Mouse (Mus musculus) ovary, adult 18-20 months (tissue): ENCODE data around the gene Ccr6.

Source experiments
- DNase-seq: peaks from one replicate; pipeline ENCODE4 v3.0.0; 2022; ENCODE audit warnings: low spot score, mixed read lengths

Gene Ccr6

DNA sequence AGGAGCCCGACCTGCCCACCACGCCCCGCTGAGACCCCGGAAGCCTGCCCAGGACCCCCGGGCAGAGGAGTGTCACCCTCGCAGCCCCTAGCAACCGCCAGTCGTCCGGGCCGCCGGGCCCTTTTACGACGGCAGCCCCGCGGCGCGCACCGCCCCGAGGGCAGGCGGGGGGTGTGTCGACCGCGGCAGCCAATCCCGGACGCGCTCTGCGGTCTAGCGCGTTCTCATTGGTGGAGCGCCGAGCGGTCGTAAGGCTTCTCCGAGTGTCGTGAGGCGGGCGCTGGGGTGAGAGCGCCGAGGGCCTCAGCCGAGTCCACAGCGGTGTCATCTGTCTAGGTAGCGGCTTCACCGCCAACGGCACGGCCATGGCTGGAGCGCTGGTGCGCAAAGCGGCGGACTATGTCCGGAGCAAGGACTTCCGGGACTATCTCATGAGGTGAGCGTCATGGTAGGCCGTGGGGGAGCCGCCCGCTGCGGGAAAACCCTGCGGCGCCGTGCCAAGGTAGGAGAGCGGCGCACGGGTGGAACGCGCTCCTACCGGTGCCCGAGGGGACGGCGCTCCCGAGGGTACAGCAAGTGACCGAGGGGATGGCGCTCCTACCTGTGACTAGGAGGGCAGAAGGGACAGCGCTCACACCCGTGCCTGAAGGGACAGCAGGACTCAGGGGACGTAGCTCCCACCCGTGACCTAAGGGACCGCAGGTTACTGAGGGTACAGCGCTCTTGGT is 47.8 kb downstream of the Ccr6 start:
- DNase-seq, result peak; percentile 94

DNA sequence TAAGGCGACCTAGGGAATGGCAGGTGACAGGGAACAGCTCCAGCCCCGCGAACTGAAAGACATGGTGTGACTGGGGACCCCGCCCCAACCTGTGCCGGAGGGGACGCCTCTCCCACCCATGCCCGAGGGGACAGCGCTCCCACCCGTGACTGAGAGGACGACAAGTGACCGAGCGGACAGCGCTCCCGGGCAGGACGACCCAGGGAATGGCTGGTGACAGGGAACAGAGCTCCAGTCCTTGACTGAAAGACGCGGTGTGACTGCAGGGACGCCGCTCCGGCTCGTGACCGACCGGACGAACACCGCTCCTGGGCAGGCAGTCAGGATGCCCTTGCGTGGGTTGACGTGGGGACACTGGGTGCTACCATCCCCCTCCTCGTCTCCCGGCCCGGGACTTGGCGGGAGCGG is 48.4 kb downstream of the Ccr6 start:
- DNase-seq, result peak; percentile 8

DNA sequence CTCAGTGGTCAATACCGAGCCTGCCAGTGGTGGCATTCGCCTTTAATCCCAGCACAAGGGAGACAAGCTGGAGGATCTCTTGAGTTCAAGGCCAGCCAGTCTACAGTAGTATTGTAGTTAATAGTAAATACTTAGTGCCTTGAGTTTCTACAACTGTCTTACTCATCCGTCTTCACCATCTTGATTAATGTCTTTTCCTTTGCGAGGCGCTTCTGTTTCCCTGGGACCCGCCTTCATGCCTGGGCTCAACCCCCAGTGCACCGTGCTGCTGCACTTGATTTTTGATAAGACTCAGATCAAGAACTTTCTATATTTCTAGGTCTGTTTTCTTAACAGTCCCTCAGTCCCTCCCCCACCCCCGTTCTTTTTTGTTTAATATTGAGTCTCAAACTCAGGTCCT is 49.2 kb downstream of the Ccr6 start:
- no peak for DNase-seq

DNA sequence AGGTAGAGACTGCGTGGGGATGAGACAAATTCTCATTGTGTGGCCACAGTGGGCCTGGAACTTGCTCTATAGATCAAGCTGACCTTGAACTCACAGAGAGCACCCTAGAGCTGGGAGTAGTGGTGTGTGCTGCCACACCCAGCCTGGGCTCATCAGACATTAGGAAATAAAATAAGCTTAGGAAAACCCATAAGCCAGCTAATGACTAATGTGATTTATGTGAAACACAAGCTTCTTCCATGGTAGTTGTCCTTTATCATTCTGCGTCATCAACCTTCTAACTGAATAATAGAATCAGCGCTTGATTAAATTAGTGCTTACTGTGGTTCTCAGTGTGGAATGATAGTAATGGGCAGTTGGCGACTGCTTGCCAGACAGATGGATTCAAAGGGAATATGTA is 51.1 kb downstream of the Ccr6 start:
- DNase-seq, result no peak

DNA sequence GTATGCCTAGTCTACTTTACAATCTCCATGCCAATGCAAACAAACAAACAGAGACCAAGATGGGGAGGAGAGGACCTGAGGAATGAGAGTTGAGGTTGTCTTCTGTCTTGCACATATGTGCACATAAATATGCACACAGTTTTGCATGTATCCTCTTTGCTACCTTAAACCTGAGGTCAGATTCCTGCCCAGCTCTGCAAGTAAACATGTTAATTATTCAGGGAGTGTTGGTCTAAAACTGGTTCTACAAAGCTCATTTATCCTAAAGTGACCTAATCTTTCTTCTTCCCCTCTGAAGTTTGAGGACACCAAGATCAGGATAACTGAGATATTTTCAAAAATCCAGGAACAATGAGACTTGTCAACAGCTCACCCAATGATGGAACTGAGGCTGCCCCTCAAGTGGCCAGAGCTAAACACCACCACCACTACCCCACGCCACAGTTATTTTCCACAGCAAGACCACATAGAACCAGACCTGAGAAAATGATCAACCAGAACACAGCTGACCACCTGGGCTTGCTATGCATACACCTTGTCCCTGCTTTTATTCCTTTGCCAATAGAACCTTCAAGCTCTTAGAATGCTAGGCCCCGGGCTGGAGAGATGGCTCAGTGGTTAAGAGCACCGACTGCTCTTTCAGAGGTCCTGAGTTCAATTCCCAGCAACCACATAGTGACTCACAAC is 54.3 kb downstream of the Ccr6 start:
- DNase-seq, result no peak

DNA sequence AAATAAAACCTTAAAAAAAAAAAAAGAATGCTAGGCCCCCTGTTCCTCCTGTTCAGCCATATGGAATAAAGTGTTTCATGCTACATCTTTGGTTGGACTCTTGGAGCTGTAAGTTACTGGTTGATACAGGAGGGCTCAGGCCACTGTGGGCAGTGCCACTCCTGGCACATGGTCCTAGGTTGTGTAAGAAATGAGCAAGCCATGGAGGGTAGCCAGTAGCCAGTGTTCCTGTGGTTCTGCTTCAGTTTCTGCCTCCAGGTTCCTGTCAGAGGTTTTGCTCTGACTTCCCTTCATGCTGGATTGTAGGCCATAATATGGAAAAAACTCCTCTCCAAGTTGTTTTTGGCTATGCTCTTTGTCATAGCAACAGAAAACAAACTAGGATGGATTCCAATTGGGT is 54.9 kb downstream of the Ccr6 start:
- no peak for DNase-seq

DNA sequence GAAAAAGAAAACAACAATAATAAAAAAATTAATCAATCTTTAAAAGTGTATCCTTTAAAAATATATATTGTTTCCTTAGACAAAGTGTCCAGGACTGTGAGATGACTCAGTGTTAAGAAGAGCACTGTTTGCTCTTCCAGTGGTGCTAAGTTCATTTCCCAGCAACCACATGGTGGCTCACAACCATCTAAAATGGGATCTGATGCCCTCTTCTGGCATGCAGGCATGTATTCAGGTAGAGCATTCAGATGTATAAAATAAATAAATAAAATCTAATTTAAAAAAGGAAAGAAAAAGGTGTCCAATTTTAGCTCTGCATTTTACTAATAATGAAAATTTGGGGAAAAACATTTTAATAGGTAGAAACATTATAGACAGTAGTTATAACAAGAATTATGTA is 60.0 kb downstream of the Ccr6 start:
- DNase-seq, result no peak

DNA sequence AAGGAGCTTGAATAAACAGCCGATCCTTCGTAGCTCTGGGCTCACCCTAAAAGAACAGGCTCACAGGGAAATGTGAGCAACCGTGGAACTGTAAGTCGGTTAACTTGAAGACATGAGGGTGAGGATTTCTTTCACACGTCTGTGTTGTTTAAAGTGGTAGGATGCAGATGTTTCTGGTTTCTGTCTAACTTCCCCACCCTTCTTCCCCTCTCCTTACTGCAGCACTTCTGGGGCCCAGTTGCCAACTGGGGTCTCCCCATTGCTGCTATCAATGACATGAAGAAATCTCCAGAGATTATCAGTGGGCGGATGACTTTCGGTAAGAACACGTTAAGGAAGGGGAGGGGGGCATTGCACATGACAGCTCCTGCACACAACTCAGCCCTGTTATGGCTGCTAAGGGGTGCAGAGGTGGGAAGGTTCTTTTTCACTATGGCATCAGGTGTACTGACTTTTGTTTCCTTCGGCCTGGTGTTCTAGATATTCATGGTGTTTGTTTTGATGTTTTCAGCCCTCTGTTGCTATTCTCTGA is 60.5 kb downstream of the Ccr6 start:
- DNase-seq, result no peak

DNA sequence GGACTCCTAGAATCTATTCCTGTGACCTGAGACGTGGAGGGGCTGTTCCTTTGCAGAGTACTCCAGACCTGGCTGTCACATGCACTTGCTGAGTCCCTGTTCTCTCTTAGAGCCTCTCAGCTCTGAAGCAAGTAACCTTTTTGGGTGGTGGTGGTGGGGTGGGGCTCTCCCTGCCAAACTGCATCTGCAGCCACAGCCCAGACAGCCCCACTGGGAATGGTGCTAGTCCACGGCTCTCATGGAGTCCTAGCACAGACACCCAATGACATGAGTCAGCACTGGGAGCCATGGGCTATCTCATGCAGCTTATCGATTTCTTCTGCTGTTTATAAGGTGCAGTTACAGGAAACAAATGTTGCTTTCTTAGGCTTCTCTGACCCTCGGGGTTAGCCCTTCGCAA is 61.9 kb downstream of the Ccr6 start:
- no peak for DNase-seq

DNA sequence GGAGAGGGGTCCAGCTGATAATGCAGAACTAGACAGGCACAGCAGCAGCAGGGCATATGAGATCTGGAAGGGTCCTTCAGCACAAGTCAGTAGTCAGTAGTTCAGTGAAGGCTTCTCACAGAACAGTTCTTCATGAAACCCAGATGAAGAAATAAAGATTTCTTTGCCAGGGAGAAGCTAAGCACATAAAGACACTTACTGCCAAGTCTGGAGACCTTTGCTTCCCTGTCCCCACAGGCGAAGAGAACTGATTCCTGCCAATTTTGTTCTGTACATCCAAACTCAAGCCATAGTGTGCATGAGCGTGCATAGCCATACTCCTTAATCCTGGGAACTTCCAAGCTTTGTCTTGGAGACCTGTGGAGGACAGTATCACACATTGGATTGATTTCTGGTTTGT is 62.4 kb downstream of the Ccr6 start:
- DNase-seq, result no peak

DNA sequence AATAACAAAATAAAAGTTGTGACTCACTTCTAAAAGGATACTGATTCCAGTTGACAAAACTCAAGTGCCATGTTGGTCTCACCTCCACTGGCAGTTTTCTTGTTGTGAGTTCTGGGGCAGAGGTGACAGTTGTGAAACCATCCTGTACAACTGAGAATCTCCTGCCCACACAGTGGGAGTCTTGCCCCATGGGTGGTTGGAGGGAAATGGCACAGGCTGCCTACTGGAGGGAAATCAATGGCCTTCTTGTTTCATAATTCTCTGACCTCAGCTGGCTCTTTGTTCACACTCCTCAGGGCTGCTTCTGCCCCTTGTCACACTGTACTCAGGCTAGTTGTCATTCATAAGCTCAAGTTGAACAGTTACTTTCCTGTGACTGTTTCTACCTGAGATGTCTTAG is 63.7 kb downstream of the Ccr6 start:
- no peak for DNase-seq

DNA sequence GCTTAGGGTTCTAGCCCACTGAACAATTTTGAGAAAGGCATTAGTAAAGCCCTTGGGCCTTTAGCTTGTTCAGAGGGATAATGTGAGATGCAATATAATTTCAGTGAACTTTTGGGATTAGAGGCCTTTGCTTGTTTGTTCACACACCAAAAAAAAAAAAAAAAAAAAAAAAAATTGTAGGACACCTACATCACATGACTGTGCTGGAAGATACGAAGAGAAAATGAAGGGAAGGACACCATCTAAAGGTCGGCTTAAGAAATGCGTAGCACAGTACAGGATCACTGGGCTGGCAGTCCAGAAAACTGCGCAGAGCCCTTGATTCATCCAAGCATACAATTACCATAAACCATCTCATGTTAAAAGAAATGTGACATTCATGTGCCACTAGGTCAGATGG is 65.7 kb downstream of the Ccr6 start:
- no peak for DNase-seq

DNA sequence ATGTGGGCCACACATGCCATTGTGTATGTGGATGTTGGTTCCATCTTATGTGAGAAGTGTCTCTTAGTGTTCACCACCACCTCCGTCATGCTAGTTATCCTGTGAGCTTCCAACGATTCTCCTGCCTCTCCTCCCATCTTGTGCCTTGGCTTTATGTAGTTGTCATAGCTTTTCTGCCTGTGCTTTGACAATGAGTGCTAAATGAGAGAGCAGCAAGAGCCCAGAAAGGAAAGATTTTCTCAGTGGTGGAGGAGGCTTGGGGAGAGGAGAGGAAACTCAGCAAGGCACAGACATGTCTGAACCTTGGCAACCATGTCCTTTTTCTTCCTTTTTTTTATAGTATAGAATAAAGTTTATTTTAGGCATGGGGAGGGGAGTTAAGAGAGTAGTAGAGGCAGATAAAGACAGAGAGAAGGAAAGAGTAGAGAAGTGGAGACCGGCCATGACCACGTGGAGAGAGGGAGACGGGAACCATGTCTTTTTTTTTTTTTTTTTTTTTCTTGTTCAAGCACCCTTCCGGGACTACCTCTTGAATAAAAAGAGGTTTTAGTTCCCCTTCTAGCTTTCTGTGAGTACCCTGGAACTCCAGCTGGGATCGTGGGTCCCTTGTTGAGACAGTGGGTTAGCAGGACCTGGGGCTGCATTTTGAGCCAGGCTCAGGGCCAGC is 67.1 kb downstream of the Ccr6 start:
- no peak for DNase-seq

DNA sequence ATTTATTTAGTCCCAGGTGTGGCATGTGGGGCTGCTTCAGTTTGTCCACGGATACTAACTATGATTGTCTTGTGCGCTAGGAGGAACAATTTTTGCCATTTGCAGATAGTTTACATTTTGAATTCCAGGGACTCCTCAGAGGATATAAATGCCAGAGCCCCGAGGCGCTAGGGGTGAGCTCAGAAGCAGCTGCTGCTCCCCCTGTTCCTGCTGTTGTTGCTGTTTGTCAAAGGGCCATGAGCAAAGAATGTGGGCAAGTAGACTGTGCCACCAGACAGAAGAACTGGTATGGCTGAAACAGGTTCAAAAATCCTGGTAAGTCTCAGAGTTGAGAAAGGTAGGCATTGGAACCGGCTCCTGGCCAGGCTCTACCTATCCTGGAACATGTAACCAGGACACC is 67.8 kb downstream of the Ccr6 start:
- DNase-seq, result no peak

DNA sequence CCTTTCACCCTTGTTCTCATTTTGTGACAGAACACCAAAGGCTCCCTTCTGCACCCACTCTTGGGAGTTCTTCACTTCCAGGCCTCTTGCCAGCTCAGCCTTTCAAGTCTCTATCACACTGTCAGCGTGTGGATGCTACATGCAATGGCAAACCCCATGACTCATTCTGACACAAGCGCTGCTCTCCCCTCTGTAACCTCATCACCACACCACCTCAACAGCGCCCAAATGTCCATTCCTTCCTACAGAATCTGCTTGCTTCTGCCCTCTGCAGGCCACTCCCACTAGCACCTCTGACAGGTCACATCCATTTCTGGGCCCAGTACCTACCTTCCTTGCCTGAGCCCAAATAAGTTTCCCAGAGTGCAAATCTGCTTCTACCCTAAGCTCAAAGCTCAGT is 70.0 kb downstream of the Ccr6 start:
- no peak for DNase-seq
